Mouse (Mus musculus): ENCODE results near the gene Hist1h2aa. TPM values are rescaled to one million over a fixed set of nuclear protein-coding genes. Genes with fewer than 3 reads are reported as not detected.

The Hist1h2aa gene
- not detected in 2 replicates for polyA plus RNA-seq (2012; rRNA removed)

- DNase-seq (ENCODE audit: low read depth): no peak
Observed at GRCm38 (mm10) chr13:23934211-23934520, at the start of gene Hist1h2aa. Gene Hist1h2aa, plus strand, starts transcription at chr13:23934462.

GRCm38 (mm10) chr13:23885540-23885939 is 48.7 kb upstream of the Hist1h2aa start:
- no peak for DNase-seq (ENCODE audit: low read depth)

GRCm38 (mm10) chr13:23887026-23887725 is 47.1 kb upstream of the Hist1h2aa start:
- no peak for DNase-seq (ENCODE audit: low read depth)

GRCm38 (mm10) chr13:23889011-23889605 is 45.2 kb upstream of the Hist1h2aa start:
- DNase-seq (ENCODE audit: low read depth): no peak

- no peak for DNase-seq (ENCODE audit: low read depth)
Observed at GRCm38 (mm10) chr13:23892592-23893268, 41.5 kb upstream of the Hist1h2aa start.

GRCm38 (mm10) chr13:23893269-23893593 is 41.0 kb upstream of the Hist1h2aa start:
- no peak for DNase-seq (ENCODE audit: low read depth)

GRCm38 (mm10) chr13:23898242-23898641 is 36.0 kb upstream of the Hist1h2aa start:
- DNase-seq (ENCODE audit: low read depth): no peak

- DNase-seq (ENCODE audit: low read depth): no peak
Observed at GRCm38 (mm10) chr13:23906906-23907305, 27.4 kb upstream of the Hist1h2aa start.

- no peak for DNase-seq (ENCODE audit: low read depth)
Observed at GRCm38 (mm10) chr13:23910121-23910520, 24.1 kb upstream of the Hist1h2aa start.

- DNase-seq (ENCODE audit: low read depth): no peak
Observed at GRCm38 (mm10) chr13:23911335-23911734, 22.9 kb upstream of the Hist1h2aa start.

- no peak for DNase-seq (ENCODE audit: low read depth)
Observed at GRCm38 (mm10) chr13:23913791-23914306, 20.4 kb upstream of the Hist1h2aa start.

GRCm38 (mm10) chr13:23914376-23915167 is 19.7 kb upstream of the Hist1h2aa start, which contains the start of gene Slc17a4:
Gene Slc17a4, minus strand, starts transcription at chr13:23915009.
- DNase-seq (ENCODE audit: low read depth): no peak

GRCm38 (mm10) chr13:23916132-23916531 is 18.1 kb upstream of the Hist1h2aa start:
- DNase-seq (ENCODE audit: low read depth): no peak

GRCm38 (mm10) chr13:23917674-23918073 is 16.6 kb upstream of the Hist1h2aa start:
- DNase-seq (ENCODE audit: low read depth): no peak

GRCm38 (mm10) chr13:23925792-23926191 is 8.5 kb upstream of the Hist1h2aa start:
- DNase-seq (ENCODE audit: low read depth): no peak

GRCm38 (mm10) chr13:23928637-23929036 is 5.6 kb upstream of the Hist1h2aa start:
- no peak for DNase-seq (ENCODE audit: low read depth)

GRCm38 (mm10) chr13:23930461-23930860 is 3.8 kb upstream of the Hist1h2aa start:
- no peak for DNase-seq (ENCODE audit: low read depth)

- DNase-seq (ENCODE audit: low read depth): no peak
Observed at GRCm38 (mm10) chr13:23930904-23931303, 3.4 kb upstream of the Hist1h2aa start.

GRCm38 (mm10) chr13:23933421-23934210 is 646 bp upstream of the Hist1h2aa start, which contains the start of gene Hist1h2ba:
Gene Hist1h2ba, minus strand, starts transcription at chr13:23934156.
- no peak for DNase-seq (ENCODE audit: low read depth)

GRCm38 (mm10) chr13:23938699-23939098 is 4.4 kb downstream of the Hist1h2aa start:
- no peak for DNase-seq (ENCODE audit: low read depth)

GRCm38 (mm10) chr13:23940291-23940690 is 6.0 kb downstream of the Hist1h2aa start:
- no peak for DNase-seq (ENCODE audit: low read depth)

All from gonadal fat pad, adult 2 months (tissue).